Mouse (Mus musculus) spleen, embryonic (tissue): ENCODE measurements around the gene Hbs1l.

ENCODE experiments used
- CTCF ChIA-PET: fragments of 350-600 bp; sonication (Branson Sonifier 250); formaldehyde crosslinking; loops from one replicate; lab custom pipeline; 2022; lab: Charles Lee

The Hbs1l gene

DNA sequence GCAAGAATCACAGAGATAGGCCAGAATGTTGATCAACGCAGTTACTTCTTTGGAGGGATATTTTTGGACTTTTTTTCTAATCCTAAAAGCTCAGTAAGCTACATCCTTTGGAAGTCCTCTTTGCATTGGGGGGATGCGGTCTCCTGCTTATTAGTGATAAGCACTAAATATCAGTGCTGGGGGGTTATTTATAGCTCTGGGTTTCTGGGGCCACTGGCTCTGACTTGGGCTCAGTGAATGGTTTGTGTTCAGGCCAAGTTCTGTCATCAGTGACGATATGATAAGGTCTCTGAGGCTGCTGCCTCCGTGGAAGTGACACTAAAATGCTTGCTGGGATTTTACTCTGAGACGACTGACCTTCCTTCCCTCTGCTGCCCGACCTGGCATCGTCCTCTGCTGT, 104.3 kb downstream of the Hbs1l start:
- CTCF ChIA-PET: no interaction called here

DNA sequence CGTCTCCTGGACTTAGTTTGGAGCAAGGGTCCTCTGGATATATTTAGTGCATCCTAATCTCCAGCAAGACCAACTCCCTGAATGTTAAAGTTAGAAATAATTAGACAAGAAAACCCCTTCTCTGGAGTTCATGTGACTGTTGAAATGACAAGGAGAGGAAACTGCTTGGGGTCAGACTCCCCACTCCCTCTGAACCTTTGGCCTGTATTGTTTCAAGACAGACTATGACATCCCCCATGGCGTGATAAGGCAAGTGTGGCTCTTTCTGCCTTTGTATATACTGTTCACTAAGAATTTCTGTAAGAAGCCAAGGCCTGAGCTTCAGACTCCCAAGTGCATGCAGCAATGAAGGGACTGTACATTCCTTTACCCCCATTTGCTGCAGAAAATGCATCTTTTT, 104.7 kb downstream of the Hbs1l start:
- CTCF ChIA-PET: no interaction called here

DNA sequence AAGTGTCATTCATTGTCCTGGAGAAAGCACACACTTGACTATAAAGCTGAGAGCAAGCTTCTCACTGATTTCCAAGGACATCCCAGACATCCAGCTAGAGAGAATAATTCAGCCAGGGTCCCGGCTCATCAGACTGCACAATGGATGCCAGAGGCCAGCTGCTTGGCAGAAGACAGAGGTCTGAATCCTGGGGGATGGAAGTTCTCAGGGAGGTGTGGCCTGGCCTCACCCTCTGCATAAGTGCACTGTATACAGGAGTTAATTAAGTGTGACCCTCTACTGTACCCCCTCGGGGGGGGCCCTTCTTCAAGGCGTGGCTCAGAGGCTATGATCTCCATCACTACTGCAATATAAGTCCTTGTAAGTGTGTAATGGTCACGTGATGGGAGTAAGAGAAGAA, 105.5 kb downstream of the Hbs1l start:
- CTCF ChIA-PET: no interaction called here

DNA sequence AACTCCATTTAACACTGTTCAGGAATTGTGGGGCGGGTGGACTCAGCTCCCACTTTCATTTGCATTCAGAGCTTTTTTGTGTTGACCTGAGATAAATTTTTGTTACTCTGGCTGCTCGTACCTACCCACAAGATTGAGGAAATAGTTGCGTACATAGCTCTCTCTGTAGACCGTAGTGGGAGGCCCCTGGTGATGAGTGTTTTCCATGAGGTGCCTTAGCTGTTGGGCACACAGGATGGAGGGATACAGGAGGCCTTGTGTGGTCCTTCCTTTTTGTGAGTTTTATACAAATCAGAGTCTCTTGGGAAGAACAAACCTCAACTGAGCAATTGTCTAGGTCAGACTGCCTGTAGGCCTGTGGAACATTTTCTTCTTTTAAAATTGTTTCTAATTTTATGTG, 109.0 kb downstream of the Hbs1l start:
- CTCF ChIA-PET: no interaction called here

DNA sequence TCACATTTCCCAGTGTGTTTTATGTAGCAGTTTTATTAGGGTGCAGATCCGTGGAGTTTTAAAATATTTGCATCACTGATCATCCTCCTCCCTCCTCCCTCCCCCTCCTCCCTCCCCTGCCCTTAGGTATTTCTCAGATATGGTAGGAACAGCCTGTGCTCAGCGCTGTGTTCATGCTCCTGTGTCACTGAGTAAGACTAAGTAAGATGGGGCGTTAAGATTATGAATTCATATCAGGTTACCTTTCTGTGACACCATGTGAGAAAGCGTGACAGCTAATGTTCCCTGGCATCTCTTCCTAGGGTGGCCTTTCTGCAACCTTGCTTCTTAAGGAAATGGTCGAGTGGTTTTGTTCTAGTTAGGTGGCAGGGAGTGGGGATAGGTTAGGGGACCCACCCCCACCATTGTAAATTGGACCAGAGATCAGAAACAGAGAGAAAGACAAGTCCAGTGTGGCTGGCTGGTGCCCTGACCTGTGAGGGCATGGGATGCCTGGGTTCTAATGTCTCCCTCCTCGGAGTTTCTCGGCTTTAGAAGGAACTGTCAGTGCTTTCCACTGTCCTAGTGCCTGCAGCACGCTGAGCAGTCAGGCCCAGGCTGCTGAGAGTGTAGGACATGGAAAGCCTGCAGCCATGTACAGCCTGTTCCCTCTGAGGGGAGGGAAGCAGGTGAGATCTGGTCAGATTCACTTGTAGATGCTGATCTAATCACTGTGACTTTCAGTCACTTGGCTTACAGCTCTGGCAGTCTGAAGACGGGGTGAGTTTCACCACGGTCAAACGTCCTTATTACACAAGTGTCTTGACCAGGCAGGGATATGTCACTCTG, 110.1 kb downstream of the Hbs1l start:
- CTCF ChIA-PET: no interaction called here

DNA sequence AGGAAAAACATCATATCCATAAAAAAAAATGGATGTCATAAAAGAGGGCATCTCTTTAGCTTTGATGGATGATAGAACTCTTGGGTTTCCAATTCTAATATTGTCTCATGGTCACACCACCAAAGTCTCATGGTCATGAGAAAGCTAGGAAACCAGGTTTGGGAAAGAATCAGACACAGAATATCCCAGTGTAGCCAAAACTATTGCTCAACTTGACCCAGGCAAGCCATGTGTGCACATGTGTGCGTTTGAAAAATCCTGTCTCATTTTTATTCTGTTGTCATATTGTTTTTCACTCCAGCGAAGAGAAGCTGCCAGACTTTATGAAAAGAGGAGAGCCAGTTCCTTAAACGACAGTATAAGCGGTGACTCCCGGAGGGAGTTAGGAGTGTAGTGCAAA, 114.9 kb downstream of the Hbs1l start:
- CTCF ChIA-PET: no interaction called here

DNA sequence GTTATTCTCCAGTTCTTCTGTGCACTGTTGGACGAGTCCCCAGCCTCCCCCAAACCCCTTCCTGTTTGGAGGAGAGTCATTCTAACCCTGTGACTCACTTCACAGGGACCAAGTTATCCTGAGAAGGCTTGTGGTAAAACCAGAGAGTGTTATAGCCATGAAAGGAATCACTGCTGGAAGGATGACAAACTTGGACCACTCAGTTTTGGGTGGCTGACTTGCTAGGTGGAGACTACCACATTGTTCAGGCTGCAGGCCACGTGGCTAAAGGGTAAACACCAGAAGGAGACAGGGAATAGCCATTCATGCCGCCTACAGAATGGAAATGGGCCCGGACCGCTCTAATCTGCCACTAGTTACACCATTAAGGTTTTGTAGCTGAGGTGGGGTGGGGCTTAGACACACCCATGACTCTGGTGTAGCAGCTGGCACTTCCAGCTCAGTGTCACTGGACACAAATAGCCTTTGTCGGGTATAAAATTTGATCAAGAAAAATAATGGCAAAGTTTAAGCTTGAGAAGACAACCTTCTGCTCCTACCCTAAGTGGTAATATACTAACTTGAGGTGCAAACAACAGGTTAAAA, 115.9 kb downstream of the Hbs1l start:
- CTCF ChIA-PET: interaction anchor here (0.7 kb wide), 1 partner anchor 597 kb away, joined by 3 read pairs; no protein-coding TSS in a partner anchor

DNA sequence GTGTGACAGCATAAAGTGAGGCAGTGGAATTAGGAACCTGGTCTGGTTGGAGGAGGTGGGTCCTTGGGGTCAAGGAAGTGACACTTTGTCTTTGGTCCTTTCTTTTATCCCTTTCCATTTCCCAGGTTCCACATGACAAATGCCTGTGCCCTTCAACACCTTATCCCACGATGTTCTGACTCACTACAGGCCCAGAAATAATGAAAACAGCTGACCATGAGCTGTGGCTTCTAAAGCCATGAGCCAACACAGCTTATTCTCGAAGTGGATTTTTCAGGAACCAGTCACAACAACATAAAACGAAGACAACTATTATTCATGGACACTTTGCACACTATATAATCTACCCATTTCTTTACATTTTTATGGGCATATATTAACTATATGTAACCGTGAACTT, 119.3 kb downstream of the Hbs1l start:
- CTCF ChIA-PET: no interaction called here

DNA sequence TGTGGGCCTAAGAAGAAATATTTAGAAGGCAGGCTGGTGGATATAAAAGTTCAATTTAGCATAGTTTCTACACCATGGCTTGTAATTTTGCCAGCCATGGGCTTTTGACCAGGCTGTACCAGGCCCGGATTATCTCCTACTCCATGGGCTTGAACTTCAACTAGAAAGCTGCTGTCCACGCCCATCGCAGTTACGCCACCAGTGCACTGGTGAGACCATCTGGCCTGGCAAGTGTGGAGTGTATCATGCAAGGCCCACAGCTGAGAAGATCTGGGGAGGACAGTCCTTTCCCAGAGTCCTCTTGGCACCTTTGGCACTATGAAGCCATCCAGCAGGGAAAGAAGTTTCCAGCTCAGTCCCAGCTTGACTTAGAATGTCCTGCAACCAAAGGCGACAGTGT, 120.4 kb downstream of the Hbs1l start:
- CTCF ChIA-PET: no interaction called here
